8 mouse cellular contexts compared by ENCODE assay signal in the genomic region with DNA sequence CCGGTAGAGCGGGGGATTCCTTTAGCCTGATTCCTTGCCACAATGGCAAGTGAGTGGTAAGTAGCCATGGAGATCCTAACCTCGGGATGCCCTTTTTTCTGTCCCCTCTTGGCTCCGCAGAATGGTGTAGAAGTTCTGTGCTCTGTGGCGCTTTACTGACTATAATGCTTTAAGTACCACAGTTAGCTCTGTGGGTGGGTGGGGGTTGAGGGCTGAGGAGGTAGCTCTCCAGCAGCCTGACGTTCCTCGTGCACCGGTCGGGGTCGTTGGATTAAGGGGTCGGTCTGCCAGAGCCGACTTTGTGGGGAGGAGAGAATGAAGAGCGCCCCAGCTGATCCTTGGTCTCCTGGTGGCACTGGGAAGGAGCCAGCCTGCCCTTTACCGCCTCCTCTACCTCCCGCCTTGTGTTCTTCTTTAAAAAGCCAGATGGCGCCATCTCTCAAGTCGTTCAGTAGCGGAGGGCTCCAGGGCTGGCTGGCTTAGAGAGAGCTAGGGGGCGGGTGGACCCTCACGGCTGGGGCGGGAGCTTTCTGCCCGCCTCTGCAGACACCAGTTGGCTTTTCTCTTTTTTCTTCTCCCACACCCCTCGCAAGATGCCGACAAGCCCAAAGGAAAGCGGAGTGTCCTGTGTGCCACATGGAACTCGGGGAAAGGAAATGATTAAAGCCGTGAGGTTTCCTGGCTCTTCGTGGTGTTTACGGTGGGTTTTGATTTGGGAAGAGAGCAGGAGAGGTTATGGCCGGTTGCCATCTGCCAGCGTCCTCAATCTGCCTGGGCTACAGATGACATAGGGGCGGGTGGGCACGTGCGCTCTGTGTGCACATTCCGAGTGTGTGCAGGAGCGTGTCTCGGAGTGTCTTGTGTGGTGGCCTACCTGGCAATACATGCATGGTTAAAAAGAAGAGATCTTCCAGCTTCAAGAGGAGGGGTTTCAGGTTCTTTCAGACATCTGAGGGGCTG. TPM values are rescaled to one million over a fixed set of nuclear protein-coding genes. Genes with fewer than 3 reads are reported as not detected.
DNase-seq lines count a peak whose midpoint lies in the region; ATAC-seq and TF ChIP-seq lines count a peak whose summit lies in the region.

No protein-coding gene starts in this region.

- peak overlapping the region; percentile 79 for H3K4me2 ChIP-seq in heart, embryonic 13.5 days
- H3K4me2 ChIP-seq in midbrain, embryonic 11.5 days: peak overlapping the region; percentile 81

- H3K4me1 ChIP-seq in heart, embryonic 13.5 days: peaks cover 56% of the 10 kb centered on the region
- peaks cover 4% of the 10 kb centered on the region; the same call in 1 of the 2 replicates for H3K4me1 ChIP-seq in midbrain, embryonic 11.5 days (ENCODE audit: control insufficient read depth, insufficient read depth, low read length)

- peak; percentile 76 for TF ChIP-seq CTCF in brain, embryonic 14.5 days (IDR thresholded peaks at IDR 0.05; ENCODE audit: borderline replicate concordance, extremely low read depth, insufficient read depth, insufficient read length)

- WGBS in heart, embryonic 13.5 days: 3% methylated on average over 37 of the region's 37 CpGs
- WGBS in midbrain, embryonic 11.5 days: under 1% methylated on average over 37 of the region's 37 CpGs

- peaks cover 5% of the 10 kb centered on the region; the same call in 1 of the 2 replicates for H3K27me3 ChIP-seq in heart, embryonic 13.5 days (replicated peaks)
- H3K27me3 ChIP-seq in midbrain, embryonic 11.5 days (ENCODE audit: control insufficient read depth, insufficient read depth, low read length): peaks cover 48% of the 10 kb centered on the region

- H3K36me3 ChIP-seq in heart, embryonic 13.5 days: no peaks in the 10 kb centered on the region
- no peaks in the 10 kb centered on the region for H3K36me3 ChIP-seq in midbrain, embryonic 11.5 days (ENCODE audit: control insufficient read depth, insufficient read depth, low read length)

- intact Hi-C loops in left cerebral cortex, postnatal 14 days (cut with DNase I): loop anchor here (2.0 to 10.0 kb wide), 3 partner anchors 59 to 181 kb away; no protein-coding TSS in a partner anchor
- intact Hi-C loops in left cerebral cortex, postnatal 25 days (cut with DNase I): loop anchor here (2.0 kb wide), 1 partner anchor 71 kb away; no protein-coding TSS in a partner anchor

- TF ChIP-seq POLR2A in brain, embryonic 14.5 days (IDR thresholded peaks at IDR 0.05; ENCODE audit: borderline replicate concordance, extremely low read depth, insufficient read depth, insufficient read length, poor library complexity, severe bottlenecking): no peak

- peak overlapping the region; percentile 60 for H3K4me3 ChIP-seq in heart, embryonic 13.5 days
- peak overlapping the region; percentile 37 for H3K4me3 ChIP-seq in midbrain, embryonic 11.5 days (ENCODE audit: low read depth, low read length)

- H3K9ac ChIP-seq in heart, embryonic 13.5 days: peak overlapping the region; percentile 88
- H3K9ac ChIP-seq in midbrain, embryonic 11.5 days (ENCODE audit: low read length): peak overlapping the region; percentile 44

- ATAC-seq in heart, embryonic 13.5 days (ENCODE audit: extremely low read depth, insufficient number of reproducible peaks, low FRiP score, low TSS enrichment): peak; percentile 70; the same call in 1 of the 2 replicates
- ATAC-seq in midbrain, embryonic 11.5 days (ENCODE audit: low FRiP score): peak; percentile 97
- no peak for ATAC-seq in granulocyte monocyte progenitor cell, adult 5-6 weeks (replicated peaks; ENCODE audit: poor library complexity, severe bottlenecking)

- DNase-seq in left cerebral cortex, postnatal 14 days (ENCODE audit: low spot score in 2 of 2): peak; percentile 35 to 49
- DNase-seq in left cerebral cortex, postnatal 25 days (ENCODE audit: low spot score in 2 of 2): no peak
- peak; percentile 91 for DNase-seq in brain, embryonic 14.5 days (ENCODE audit: low read depth)
- peak; percentile 57 for DNase-seq in kidney, postnatal 10 days
- peak; percentile 97 for DNase-seq in midbrain, embryonic 11.5 days (ENCODE audit: low spot score, missing footprints)
- DNase-seq in urinary bladder, adult 18-20 months (ENCODE audit: low spot score in 2 of 2): no peak

- peak overlapping the region; percentile 84 for H3K27ac ChIP-seq in heart, embryonic 13.5 days (replicated peaks)
- no peak overlapping the region for H3K27ac ChIP-seq in midbrain, embryonic 11.5 days (ENCODE audit: low read depth, low read length)

- H3K9me3 ChIP-seq in heart, embryonic 13.5 days: no peaks in the 10 kb centered on the region
- no peaks in the 10 kb centered on the region for H3K9me3 ChIP-seq in midbrain, embryonic 11.5 days (ENCODE audit: control insufficient read depth, low read length)

RNA-seq across cellular contexts. Expression of a gene that starts 32.8 kb away (rescaled TPM):
- total RNA-seq in left cerebral cortex, postnatal 14 days (2021): not detected
- total RNA-seq in left cerebral cortex, postnatal 25 days (2021): not detected
- polyA plus RNA-seq in brain, embryonic 14.5 days (2012; rRNA removed): 0.07 and 0.29 TPM in 2 replicates
- 11.6 and 12.0 TPM in 2 replicates for polyA plus RNA-seq in heart, embryonic 13.5 days (2015; fragmentation: Nextera tagmentation; extraction: Ambion mirVana)
- polyA plus RNA-seq in midbrain, embryonic 11.5 days (2014; fragmentation: Nextera tagmentation; extraction: Ambion mirVana): not detected in 2 replicates
- total RNA-seq in granulocyte monocyte progenitor cell, adult 5-6 weeks (2014; fragmentation: Nextera tagmentation): not detected in 2 replicates
- not detected in 2 replicates for total RNA-seq in granulocyte monocyte progenitor cell, adult 5-6 weeks (2017)

Comparison
In these comparisons a context has a peak if more than half of its experiments do, and no peak if none do; other contexts are left out.
1. DNase-seq: peak in left cerebral cortex, postnatal 14 days (2 of 2), brain, embryonic 14.5 days (single experiment), kidney, postnatal 10 days (single experiment) and midbrain, embryonic 11.5 days (single experiment); none in left cerebral cortex, postnatal 25 days (0 of 2) and urinary bladder, adult 18-20 months (0 of 2).